ENCODE assay signal across 10 mouse cellular contexts in the genomic region with DNA sequence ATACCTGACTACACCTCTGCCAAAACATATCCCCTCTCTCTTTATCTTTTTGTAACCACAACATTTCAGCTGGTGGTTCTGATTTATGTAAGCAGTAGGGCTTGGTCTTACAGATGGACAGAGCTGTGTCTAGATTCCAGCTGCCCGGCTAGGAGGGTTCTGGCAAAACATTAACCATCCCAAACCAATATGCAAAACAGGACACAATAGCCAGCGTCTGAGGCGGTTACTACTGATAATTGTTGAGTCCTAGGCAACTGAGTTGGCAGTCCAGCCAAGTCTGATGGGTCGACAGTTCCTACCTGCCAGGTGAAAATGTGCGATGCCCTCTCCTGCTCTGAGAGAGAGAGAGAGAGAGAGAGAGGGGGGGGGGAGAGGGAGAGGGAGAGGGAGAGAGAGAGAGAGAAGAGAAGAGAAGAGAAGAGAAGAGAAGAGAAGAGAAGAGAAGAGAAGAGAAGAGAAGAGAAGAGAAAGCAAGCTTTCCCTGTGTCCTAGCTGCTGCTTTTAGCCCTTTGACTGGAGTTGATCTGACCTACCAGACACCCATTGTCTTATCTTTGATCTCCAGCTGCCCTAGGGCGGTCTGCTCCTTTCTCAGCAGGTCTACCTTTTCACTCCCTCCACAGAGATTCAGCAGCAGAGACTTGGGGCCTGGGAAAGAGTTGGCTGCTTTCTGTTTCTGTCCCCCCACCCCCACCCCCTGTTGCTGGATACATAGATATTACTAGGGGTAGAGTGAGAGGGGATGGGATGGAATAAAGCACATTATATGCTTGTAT. TPM values are rescaled to one million over a fixed set of nuclear protein-coding genes. Genes with fewer than 3 reads are reported as not detected.
A peak's percentile ranks its signal among the peaks of the same experiment; 100 is the strongest.
DNase-seq lines count a peak whose midpoint lies in the region; ATAC-seq lines count a peak whose summit lies in the region.
"Had no signal": no experiment of that assay in that cellular context is flagged by ENCODE, and none has a peak within 500 bp of the region (broad histone marks: within the 10 kb centered on the region; RNA-seq: fewer than 3 reads in every experiment).

No protein-coding gene starts in this region.

- no peaks in the 10 kb centered on the region for H3K27me3 ChIP-seq in lung, embryonic 15.5 days
- peaks cover 20% of the 10 kb centered on the region for H3K27me3 ChIP-seq in erythroblast, embryonic 14.5 days (ENCODE audit: control insufficient read depth)

- ATAC-seq in lung, embryonic 15.5 days (ENCODE audit: borderline replicate concordance, extremely low read depth, low FRiP score, low TSS enrichment) = peak; percentile 49; the same call in 1 of the 2 replicates

- no peaks in the 10 kb centered on the region for H3K9me3 ChIP-seq in lung, embryonic 15.5 days
- no peaks in the 10 kb centered on the region for H3K9me3 ChIP-seq in erythroblast, embryonic 14.5 days (ENCODE audit: control insufficient read depth, low read length)

- no peak for DNase-seq in lung, adult 18-20 months
- DNase-seq in kidney, postnatal 4 days = peak; percentile 29 to 57
- no peak for DNase-seq in frontal cortex, adult 2 months (ENCODE audit: extremely low spot score in 1 of 2, low spot score in 1 of 2)
- no peak for DNase-seq in urinary bladder, postnatal 14 days (ENCODE audit: low spot score)
- DNase-seq in layer of hippocampus, adult 11-12 months (ENCODE audit: low spot score) = no peak
- DNase-seq: adrenal gland, postnatal 36 days; heart, postnatal 36 days; lung, postnatal 14 days had no signal

- WGBS in lung, embryonic 15.5 days = 50% methylated on average over 6 of the region's 6 CpGs

- H3K9ac ChIP-seq in lung, embryonic 15.5 days = no peak overlapping the region

- H3K4me3 ChIP-seq in lung, embryonic 15.5 days = no peak overlapping the region
- H3K4me3 ChIP-seq in erythroblast, embryonic 14.5 days (replicated peaks) = peak overlapping the region; percentile 64

- no peaks in the 10 kb centered on the region for H3K4me1 ChIP-seq in lung, embryonic 15.5 days
- H3K4me1 ChIP-seq in erythroblast, embryonic 14.5 days (ENCODE audit: control insufficient read depth) = peaks cover 86% of the 10 kb centered on the region

- no peak overlapping the region for H3K4me2 ChIP-seq in lung, embryonic 15.5 days

- no peaks in the 10 kb centered on the region for H3K36me3 ChIP-seq in lung, embryonic 15.5 days
- H3K36me3 ChIP-seq in erythroblast, embryonic 14.5 days (ENCODE audit: control insufficient read depth) = peaks cover 2% of the 10 kb centered on the region; the same call in 1 of the 2 replicates

- no peak overlapping the region for H3K27ac ChIP-seq in lung, embryonic 15.5 days

RNA-seq across cellular contexts. Expression of a gene that starts 7.6 kb away (rescaled TPM):
- polyA plus RNA-seq in lung, embryonic 15.5 days (2015; fragmentation: Nextera tagmentation; extraction: Ambion mirVana) = 1.4 and 1.6 TPM in 2 replicates
- polyA plus RNA-seq in erythroblast, embryonic 14.5 days (2012) = 0.08 and 0.10 TPM in 2 replicates
- 9.6 and 11.4 TPM in 2 replicates for polyA plus RNA-seq in frontal cortex, adult 2 months (2012; rRNA removed)

RNA-seq across cellular contexts. Expression of a gene that starts 58.7 kb away (rescaled TPM):
- 28.3 and 30.0 TPM in 2 replicates for polyA plus RNA-seq in lung, embryonic 15.5 days (2015; fragmentation: Nextera tagmentation; extraction: Ambion mirVana)
- polyA plus RNA-seq in erythroblast, embryonic 14.5 days (2012) = 1.2 TPM in 2 replicates
- polyA plus RNA-seq in frontal cortex, adult 2 months (2012; rRNA removed) = 33.7 and 34.9 TPM in 2 replicates

RNA-seq across cellular contexts. Expression of a gene that starts 58.8 kb away (rescaled TPM):
- polyA plus RNA-seq in lung, embryonic 15.5 days (2015; fragmentation: Nextera tagmentation; extraction: Ambion mirVana) = 14.6 and 14.9 TPM in 2 replicates
- polyA plus RNA-seq in erythroblast, embryonic 14.5 days (2012) = 0.04 and 0.05 TPM in 2 replicates
- 11.4 and 13.6 TPM in 2 replicates for polyA plus RNA-seq in frontal cortex, adult 2 months (2012; rRNA removed)

Comparison
In these comparisons a context has a peak if more than half of its experiments do, and no peak if none do; other contexts are left out.
1. DNase-seq: peak in kidney, postnatal 4 days (2 of 2); none in lung, adult 18-20 months (0 of 2), frontal cortex, adult 2 months (0 of 2), urinary bladder, postnatal 14 days (single experiment) and layer of hippocampus, adult 11-12 months (single experiment).
2. RNA of a gene that starts 58.7 kb away (polyA plus RNA-seq): 33.7 to 34.9 TPM in frontal cortex, adult 2 months and 28.3 to 30.0 TPM in lung, embryonic 15.5 days; 1.2 TPM in erythroblast, embryonic 14.5 days; every median in the first group is over 10 times any median in the second.
3. RNA of a gene that starts 58.8 kb away (polyA plus RNA-seq): 14.6 to 14.9 TPM in lung, embryonic 15.5 days and 11.4 to 13.6 TPM in frontal cortex, adult 2 months; 0.04 to 0.05 TPM in erythroblast, embryonic 14.5 days; every median in the first group is over 10 times any median in the second.